Mouse (Mus musculus) cerebellum, adult 8-10 months (tissue): ENCODE results near the gene Sox13.
A peak's percentile ranks its signal among the peaks of the same experiment; 100 is the strongest.

Experiments
- DNase-seq: peaks from one replicate; pipeline ENCODE4 v3.0.0; 2022

Sox13 gene

GRCm38 (mm10) chr1:133397483-133398237 lies 26.5 kb downstream of the Sox13 start:
- no peak for DNase-seq

GRCm38 (mm10) chr1:133397094-133397482 lies 27.1 kb downstream of the Sox13 start:
- no peak for DNase-seq

- no peak for DNase-seq
These were observed 27.5 kb downstream of the Sox13 start for GRCm38 (mm10) chr1:133396693-133397092.

DNA sequence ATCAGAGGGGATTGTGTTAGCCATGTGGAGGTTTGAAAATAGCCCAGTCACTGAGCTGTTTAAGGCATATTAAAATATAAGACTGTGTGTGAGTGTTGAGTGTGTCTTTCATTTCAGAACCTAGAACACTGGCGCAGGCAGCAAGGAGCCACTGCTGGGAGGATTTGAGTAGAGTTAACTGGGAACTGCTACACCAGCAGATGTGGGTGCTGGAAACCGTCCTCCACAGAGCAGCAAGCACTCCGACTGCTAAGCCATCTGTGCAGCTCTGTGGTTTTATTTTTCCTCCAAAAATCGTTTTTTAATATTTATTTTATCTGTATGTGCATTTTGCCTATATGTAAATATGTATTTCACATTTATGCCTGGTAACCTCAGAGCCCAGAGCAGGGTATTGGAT lies 29.5 kb downstream of the Sox13 start:
- DNase-seq: no peak

- no peak for DNase-seq
These were observed 36.5 kb downstream of the Sox13 start for GRCm38 (mm10) chr1:133387539-133388268.

DNA sequence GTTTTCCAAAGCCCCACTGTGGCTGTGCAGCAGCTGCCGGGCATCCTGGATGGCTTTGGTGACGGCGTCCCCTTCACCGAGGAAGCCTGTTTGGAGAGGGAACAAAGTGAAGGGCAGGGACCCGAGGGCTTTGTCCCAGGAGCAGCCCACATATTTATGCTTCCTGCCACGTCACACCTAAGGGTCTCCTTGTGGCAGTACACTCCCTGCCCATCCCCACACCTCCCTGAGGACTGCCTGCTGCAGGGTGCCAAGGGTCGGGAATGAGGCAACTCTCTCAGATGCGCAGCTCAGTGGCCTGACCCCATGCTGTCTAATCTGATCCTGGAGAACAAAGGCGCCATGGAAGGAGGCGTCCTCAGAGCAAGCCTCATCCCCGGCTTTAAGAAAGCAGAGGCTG lies 38.0 kb downstream of the Sox13 start:
- DNase-seq: no peak

GRCm38 (mm10) chr1:133385506-133385905 lies 38.7 kb downstream of the Sox13 start:
- DNase-seq: peak; percentile 28

- no peak for DNase-seq
These were observed 40.9 kb downstream of the Sox13 start for GRCm38 (mm10) chr1:133383157-133383783.

DNA sequence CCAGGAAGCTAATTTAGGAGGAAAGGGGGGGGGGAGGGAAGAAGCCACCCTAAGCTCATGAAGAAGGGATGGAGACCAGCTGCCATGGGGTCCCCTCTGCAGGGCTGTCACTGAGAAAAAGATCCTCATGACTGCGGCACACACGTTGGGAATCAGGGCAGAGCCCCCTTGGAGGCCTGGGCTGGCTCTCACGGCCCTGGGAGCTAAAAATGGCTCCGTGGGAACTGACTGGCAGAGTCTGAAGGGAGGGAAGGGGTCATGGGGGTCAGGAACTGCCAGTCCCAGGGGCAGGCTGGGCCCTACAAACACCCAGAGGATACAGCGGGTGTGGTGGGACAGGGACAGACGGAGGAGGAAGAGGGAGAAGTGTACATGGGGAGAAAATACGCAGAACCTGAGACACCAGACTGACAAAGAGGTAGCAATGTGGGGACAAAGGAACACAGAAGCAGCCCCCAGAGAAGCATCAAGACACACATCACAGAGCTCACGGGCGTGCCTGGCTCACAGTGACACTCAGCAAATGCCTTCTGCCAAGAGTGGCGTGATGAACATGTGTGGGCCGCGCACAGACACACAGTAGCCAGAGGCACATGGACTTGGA lies 41.5 kb downstream of the Sox13 start:
- DNase-seq: no peak

DNA sequence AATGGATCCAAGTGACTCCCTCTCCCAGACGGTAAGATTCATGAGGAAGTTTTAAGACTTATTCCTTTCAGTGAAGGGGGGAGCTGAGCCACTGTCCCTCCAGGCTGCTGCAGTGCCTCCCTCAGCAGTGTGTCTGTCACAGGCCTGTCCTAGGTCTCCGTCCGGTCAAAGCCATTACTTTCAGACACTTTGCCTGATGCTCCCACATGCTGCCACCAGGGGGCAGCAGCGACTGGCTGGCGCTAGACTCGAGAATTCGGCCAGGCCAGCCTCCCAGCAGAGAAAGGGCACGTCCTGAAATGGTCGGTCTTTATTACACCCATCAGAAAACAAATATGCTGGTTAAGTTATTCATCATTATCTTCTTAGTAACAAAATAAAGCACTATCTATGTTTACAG lies 42.2 kb downstream of the Sox13 start:
- DNase-seq: no peak

DNA sequence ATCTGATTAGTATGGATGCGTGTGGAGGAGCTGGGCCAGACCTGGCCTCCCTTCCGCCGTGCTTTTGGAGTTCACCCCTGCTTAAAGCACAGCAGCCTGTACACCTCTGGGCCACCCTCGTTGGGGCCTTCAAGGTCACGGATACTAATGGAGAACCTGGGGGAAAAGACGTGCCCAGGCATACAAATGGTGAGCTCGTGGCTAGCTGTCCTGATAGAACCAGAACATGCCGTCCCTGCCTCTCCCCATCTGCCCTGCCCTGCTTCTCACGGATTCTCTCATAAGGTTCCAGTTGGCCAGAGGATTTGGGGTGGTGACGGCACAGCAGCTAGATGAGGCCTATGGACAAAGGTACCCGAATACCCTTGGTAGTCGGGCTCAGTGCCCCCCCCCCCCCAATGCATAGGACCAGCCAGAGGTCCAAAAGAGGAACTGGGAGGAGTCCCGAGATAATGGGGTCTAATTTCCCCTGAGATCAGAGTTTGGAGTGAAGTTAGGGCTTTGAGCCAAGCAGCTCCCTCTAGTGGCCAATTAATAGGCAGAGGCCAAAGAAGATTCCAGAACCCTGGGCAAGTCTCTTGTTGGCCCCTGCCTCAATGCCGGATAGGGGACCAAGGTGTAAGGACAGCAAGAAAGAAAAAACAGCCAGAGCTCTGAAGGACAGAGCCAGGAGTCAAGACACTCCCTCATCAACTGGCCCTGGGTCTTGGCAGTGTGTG lies 43.7 kb downstream of the Sox13 start:
- no peak for DNase-seq

DNA sequence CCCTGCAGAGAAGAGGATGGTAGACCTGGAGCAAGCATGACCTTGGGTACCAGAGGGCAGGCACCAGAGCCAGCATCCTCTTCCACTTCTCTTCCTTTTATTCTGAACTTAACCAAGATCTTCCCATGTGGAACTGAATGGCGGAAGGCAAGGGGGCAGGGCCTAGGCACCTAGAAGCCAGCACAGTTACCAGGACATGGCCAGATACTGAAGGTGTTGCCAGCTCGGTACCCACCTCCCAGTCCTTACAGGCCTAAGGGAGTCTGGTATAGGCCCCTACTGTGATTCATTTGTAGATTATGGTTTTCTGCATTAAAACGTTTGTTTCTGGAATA lies 44.2 kb downstream of the Sox13 start:
- DNase-seq: no peak

DNA sequence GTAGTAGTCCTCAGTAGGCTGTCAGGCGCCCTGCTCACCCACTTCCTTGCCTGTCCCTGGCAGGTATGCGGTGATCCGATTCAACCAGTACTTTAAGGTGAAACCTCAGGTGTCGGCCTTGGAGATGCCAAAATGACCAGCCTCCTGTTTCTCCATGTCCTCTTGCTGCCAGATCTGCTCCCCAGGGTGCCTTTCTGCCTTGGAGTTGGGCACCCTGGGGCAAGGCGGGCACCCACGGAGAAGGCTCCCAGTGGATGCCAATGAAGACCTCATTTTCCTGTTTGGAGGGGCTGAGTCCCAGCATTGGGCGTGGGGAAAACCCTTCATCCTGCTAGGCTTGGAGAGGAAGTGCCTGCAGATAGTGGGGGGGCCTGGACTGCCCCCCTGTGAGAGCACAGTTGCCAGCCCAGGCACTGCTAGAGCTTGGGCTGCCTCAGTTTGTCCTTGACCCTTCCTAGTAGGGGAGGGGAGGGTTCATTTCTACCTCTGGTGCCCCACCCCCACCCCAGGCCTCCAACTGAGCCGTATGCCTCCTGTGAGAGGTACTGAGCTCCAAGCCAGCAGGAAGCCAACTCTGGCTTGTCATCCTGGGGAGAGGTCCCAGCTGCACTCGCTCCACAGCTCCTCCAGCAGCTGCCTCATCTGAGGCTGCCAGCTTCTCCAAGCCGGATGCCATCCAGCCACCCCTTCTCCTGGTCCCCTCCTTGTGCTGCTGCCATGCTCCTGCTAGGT lies 44.8 kb downstream of the Sox13 start:
- DNase-seq: no peak

DNA sequence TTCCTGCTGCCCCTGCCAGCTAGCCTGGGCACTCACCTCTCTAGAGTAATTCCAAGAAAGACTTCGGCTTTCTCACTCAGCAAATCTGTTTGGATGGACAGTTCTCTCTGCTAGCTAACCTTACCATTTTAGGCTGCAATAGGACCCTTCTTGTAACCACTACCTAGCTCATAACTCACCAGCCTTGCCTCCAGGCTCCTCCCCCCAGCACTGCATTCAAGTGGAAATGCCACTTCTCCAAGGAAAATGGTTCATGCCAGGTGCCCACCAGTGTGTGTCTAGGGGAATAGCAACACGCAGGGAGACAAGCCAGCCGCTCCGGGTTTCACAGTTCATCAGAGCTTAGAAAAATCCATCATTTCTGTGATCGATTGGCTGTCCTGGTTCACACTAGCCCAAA lies 46.6 kb downstream of the Sox13 start:
- no peak for DNase-seq

- no peak for DNase-seq
These were observed 48.4 kb downstream of the Sox13 start for GRCm38 (mm10) chr1:133375696-133376346.

- DNase-seq: no peak
These were observed 52.1 kb downstream of the Sox13 start for GRCm38 (mm10) chr1:133372113-133372512.

GRCm38 (mm10) chr1:133371431-133371830 lies 52.7 kb downstream of the Sox13 start:
- DNase-seq: no peak

DNA sequence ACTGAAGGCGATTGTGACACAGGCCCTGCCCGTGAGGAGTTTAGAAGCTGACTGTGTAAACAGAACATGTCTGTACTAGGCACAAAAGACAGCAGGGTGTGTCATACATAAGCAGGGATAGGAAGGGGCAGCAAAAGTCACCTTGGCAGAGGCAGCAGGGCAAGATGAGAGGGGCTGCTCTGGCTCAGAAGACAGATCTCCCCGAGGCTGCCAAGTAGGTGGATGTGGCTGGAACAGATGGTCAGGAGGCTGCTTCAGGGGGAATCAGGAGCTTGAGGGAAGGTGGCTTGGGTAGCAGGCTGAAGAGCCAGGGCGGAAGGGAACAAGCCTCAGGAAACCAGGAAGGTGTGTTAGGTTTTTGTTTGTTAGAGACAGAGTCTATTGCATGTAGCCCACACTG lies 53.8 kb downstream of the Sox13 start:
- no peak for DNase-seq

GRCm38 (mm10) chr1:133368644-133369043 lies 55.5 kb downstream of the Sox13 start:
- DNase-seq: no peak

GRCm38 (mm10) chr1:133367606-133368488 lies 56.3 kb downstream of the Sox13 start:
- DNase-seq: no peak
